Mouse (Mus musculus) urinary bladder, postnatal 25 days (tissue): Measurements from ENCODE around the gene Lgals8.
"Not testable (repeated sequence)": the region's sequence is repeated elsewhere in the genome, so short reads cannot be mapped to it uniquely, and the experiment has no call there.

Source experiments
- DNase-seq: peaks from one replicate; pipeline ENCODE4 v3.0.0; 2022; ENCODE audit warnings: low spot score

The Lgals8 gene

DNA sequence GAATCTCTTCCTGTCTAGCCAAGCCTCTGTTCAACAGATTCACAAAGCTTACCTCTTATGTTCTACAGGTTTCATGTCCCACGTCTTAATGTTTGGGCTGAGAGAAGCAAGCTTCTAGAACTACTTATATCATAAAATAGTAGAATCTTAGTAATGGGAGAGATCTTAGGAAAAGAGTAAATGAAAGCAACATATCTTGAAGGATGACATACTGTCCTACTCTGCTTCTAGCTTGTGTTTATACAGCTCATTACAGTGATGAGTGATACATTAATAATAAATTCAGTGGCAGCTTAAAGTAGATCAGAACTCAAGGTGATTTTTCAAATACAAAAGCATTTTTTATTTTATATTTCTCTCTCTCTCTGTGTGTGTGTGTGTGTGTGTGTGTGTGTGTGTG, at the start of gene Lgals8:
TSS of gene Lgals8 (minus strand) at position 101 of the 400 bp plus-strand sequence.
- no peak for DNase-seq

DNA sequence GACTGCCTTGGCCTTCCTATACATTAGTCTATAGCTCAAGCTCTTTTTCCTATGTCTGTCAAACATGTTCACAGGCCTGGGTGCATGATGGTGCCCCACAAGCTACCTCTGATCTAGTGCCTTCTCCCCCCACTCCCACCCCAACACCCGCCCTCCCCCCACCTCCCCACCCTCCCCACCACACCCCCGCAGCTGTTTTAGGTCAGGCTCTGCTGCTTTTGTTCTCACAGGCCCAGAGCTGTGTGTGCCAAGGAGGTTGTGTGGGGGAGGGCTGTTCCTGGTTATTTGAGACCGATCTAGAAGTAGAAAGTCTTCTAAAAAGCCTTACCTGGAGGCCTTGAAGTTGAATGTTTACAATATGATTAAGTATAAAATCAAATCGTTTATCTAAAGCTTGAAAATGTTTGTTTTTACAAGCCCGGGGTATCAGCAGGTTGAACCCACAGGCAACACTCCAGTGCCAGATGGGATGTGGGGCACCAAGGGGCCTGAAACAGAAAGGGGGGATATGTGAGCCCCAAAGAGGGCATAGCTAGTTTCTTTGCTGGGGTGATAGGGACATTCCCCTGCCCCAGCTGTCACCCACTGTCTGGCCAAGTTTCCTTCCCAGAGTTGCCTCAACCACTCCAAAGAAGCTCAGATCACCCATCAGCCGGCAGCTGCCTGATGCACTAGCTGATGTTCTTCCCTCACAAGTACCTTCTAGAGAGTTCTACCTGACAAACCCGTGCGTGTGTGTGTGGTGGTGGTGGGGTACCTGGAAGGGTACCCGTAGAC, 46.6 kb upstream of the Lgals8 start:
- DNase-seq: no peak

DNA sequence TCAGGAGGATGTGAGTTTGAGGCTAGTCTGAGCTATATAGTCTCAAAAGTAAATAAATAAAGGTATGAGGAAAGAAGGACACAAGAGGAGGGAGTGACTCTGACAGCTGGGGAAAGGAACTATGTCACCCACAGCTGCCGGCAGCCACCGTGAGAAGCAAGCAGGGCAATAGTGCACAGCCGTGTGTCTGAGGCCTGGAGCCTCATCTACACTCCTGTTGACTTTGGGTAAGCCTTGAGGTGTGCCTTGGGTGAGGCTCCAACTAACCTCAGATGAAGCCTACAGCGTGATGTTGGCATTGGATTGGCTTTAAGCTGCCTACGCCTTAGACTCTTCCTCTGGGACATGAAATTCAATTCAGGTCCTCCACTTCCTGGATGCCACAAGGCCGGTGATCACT, 45.3 kb upstream of the Lgals8 start:
- DNase-seq: no peak

DNA sequence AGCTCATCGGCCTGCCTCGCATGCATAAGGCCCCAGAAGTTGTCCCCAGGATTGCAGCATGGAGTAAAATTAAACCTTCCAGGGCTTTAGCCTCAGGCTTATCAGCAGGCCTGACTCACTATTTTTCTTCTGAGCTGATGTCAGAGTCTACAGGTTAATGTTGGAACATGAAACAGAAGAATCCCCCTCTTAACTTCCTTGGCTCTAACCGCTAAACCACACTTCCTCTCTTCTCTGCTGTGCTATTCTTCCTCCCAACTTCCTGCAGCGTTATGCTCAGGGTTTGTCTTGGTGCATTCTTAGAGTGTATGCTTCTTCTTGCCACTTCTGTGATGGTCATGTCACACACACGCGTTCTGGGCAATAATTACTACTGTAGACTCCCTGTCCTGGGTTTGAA, 42.7 kb upstream of the Lgals8 start:
- DNase-seq: no peak

DNA sequence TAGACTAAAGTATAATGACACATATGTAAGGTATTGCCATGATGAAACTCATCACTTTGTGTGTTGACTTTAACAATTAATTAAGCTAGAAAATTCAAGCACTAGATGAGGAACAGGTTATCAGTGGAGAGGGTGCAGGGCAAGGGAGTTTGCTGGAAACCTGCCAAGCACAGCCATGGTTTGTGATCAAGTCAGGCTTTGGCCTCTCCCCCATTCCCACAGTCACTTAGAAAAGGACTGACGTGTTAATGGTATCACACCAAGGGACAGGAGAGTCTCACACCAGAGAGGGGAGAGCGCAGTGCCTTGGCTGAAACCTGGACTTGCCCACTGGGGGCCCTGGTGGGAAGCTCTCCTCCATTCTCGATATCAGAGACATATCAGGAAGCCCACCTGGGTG, 40.6 kb upstream of the Lgals8 start:
- DNase-seq: no peak

DNA sequence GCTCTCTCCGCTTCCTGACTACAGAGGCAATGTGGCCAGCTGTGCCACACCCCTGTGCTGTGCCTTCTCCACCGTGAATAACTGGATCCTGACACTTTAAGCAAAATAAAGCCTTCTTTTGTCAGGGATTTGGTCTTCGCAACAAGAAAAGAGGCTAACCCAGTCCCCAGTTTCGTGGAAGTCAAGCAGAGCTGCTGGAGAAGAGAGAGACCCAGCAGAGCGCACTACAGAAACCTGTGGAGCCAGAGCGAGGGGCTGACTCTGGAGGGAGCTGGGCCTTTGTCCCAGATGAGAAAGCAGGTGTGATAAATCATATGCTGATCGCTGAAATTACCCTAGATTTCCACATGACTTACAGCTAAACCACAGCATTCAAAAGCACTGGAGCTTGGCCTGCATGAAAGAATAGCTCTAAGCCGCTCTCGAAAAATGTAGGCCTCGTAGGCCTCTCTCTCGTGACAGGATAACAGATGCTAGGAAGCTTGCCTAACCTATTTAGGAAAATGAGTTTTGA, 38.6 kb upstream of the Lgals8 start:
- no peak for DNase-seq

DNA sequence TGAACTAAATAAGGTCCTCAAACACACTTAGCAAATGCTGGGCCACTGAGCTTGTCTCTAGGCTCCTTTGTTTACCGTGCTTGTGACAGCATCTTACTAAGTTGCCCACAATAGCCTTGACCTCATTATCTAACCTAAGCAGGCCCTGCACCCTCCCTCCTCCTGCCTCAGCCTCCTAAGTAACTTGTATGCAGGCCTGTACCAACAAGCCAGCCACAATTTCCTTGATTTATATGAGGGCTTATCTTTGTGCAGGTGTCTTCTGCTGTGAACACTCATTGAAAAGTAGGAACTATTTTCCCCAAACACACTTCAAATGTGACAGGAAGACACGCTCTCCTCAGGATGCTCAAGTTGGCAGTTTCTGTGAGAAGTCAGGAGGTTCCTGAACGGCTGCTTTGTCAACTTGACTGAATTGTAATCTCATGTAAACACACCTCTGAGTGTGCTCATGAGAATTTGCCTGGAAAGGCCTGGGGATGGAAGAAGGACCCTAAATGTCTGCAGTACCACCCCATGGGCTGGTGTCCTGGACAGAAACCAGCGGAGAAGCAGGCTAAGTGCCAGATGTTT, 38.0 kb upstream of the Lgals8 start:
- DNase-seq: no peak

DNA sequence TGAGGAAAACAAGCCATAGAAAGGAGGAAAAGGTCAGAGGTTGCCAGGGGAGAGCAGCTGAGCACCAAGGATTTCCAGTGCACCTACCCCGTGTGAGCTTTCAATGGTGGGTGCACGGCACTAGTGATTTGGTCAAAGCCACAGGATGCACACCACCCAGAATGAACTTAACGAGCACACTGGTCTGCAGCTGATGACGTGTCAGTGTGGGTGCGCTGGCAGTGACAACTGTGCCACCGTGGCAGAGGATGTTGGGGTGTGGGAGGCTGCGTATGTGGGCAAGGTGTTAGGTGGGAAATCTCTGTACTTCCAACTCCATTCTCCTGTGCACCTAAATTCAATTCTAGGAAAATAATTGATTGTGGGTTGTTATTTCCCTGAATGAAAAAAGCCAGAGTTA, 34.4 kb upstream of the Lgals8 start:
- no peak for DNase-seq

DNA sequence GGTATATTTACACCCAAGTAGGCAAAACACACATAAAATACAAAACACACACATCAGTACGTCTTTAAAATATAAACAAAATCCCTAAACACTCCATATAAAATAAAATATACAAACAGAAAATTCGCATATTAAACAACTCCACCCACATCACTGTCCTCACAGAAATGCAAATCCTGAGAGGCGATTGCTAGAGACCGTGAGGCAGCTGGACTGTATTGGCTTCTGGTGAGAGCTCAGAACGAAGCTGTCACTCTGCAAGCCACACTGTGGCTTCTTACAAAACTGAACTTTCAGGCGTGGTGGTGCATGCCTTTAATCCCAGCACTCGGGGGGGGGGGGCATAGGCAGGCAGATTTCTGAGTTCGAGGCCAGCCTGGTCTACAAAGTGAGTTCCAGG, 33.1 kb upstream of the Lgals8 start:
- DNase-seq: no peak

DNA sequence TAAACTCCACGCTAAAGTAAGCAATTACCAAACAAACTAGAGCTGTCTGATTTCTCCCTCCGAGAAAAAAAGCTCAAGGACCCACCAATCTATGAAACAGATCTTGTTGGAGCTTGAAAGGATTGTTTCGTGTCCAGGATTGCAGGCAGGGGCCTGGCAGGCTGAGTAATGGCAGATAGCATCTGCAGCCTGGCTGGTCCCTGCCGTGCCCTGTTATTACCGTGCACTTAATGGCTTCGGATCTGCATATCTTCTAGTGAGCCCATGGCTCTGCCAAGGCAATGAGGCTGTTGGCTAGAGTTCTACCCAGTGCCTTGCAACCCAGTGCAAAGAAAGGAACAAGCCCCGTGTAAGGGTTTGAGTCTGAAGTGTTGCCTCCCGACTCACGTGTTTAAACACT, 30.0 kb upstream of the Lgals8 start:
- no peak for DNase-seq

DNA sequence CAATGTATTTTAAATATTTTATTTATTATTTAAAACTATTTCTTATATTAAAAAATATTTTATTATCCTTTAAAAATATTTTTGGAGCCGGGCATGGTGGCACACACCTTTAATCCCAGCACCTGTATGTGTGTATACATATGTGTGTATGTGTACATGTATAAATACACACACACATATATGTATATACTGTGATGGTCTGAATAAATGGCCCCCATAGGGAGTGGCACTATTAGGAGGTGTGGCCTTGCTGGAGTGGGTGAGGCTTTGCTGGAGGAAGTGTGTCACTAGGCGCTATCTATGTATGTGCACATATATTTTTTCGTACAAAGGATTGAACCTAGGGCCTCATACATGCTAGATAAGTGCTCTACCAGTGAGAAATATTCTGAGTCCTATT, 27.8 kb upstream of the Lgals8 start:
- DNase-seq: no peak

DNA sequence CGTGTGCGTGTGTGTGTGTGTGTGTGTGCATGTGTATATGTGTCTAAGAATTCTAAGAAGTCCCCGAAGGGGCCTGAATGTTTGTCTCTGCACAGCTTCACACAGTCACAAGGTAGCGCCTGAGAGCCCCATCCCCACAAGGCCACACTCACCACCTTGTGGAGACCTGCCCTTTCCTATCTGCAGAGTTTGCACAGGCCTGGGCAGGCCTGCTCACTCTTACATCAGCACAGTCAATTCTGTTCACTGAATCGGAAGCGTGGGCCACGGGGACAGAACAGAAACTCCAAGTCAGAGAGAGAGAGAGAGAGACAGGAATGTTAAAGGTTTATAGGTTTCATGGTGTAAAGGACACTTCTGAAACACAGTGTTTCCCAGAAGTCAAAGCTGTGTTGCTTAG, 20.9 kb upstream of the Lgals8 start:
- peak; percentile 41 for DNase-seq

DNA sequence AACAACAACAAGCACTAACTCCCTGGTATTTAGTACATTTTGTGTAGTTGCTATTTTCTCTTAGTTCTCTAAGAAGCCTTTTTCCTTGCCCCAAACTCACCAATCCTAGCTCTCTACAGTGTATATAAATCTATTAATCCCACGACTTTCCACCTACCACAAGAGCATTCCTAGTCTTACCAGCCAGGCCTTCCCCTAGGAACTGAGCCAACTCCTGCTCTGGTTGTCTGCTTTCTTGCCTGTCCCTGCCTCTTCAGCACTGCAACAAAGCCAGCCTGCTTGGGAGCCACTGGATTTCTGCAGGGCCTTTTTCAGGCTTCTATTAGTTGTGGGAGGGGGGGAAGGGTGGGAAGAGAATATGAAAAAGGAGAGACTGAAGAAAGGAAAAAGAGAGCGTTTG, 20.5 kb upstream of the Lgals8 start:
- DNase-seq: no peak

DNA sequence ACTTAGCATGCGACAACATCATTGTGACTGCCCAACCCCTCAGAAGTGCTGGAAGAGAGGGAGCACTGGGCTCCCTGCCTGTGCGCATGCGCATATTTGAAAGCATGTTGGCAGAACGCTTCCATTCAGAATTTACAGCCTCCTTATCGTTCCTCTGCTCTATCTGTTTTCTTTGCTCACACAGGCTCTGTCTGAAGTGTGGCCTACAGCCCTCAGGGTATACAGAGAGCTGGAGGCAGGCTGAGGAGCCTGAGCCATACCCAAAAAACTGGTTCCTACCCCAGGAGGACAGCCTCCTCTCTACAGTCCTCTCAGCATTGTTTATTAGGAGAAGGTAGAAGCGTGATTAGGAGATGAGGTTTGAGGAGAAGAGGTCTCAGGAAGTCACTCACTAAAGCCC, 15.1 kb upstream of the Lgals8 start:
- DNase-seq: no peak

DNA sequence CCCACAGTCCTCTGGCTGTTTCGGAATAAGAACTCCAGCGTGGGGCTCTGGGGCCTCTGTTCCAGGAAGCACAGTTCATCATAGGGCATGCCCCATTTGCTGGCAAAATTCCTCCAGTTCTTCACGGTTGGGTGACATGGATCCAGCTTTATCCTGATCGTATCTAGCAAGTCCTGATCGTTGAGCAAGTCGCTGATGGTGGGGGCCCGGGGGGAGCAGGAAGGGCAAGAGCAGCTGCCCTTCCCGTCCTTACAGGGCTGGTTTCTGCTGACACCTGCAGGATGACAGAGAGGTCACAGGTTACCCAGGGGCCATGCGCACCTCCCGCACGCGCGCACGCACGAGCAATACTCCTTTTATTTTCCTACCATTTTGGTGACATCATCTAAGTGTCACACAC, 13.6 kb upstream of the Lgals8 start:
- DNase-seq: no peak

DNA sequence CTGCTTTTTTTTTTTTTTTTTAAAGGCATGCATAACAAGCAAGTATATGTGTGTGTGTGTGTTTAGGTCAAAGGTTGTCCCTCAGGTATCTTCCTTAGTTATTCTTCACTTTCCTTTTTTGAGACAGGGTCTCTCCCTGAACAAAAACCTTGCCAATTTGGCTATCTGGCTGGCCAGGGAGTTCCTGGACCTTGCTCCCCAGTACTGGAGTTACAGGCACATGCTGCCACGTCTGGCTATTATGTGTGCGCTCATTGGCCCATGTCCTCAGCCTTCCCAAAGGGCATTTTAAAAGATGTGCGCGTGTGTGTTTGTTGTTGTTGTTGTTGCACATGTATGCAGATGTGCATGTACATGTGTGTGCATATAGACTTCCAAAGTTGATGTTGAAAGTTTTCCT, 12.1 kb upstream of the Lgals8 start:
- DNase-seq: no peak

DNA sequence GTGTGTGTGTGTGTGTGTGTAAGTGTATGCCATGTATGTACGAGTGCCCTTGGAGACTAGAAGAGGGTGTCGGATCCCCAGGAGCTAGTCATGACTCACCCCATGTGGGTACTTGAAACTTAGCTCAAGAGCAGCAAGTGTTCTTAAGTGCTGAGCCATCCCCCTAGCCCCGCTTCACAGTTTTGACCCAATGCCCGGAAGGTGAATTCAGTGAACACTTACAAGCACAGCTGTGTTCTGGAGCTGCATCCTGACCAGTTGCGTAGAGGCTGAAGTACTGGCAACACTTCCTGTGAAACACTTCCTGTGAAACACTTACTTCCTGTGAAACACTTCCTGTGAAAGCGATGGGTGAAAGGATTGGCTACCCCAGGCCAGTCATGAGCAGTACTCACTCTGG, 10.5 kb upstream of the Lgals8 start:
- DNase-seq: no peak

DNA sequence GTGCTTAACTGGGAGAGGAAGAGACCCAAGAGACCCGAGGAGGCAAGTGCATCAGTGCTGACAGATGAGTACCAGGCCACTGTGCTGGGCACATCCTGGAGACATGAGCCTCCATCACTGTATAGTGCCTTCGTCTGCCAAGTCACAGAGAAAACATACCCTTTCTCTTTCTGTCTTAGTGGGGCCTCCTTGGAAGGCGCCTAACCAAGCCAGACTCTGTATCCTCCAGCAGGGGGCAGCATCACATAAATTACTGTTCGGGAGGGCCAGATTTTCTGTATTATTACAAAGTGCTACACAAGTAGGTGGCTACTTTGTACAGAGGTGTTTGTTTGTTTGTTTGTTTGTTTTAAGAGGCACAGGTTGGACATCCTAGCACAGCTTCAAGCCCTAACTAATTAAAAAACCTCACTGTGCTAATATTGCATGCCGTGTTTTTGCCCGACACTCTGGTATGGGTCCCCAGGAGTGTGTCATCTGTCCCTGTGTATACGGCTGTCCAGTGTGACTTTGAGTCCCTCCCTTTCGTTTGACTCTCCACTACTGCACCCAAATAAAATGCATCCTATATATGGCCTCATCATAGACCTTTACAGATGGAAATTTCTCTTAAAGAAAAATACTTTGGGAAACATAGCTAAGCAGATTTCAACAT, 9.1 kb upstream of the Lgals8 start:
- peak; percentile 75 for DNase-seq

DNA sequence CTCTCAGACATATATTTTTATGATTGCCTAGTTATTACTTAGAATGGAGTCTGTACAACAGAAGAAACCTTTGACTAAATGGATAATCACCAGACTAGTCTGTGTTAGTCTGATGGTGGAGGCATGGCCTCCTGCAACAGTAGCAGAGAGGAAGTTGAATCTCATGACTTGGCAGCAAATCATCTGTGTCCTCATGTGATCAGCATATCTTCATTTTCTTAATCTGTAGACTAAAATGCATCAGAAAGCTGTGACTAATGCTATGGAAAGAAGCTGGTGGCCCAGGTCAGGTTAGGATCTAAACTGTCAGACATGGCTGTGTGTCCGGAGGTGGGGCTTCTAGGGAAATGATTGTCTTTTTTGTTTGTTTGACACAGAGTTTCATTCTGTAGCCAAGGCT, 3.7 kb upstream of the Lgals8 start:
- no peak for DNase-seq

DNA sequence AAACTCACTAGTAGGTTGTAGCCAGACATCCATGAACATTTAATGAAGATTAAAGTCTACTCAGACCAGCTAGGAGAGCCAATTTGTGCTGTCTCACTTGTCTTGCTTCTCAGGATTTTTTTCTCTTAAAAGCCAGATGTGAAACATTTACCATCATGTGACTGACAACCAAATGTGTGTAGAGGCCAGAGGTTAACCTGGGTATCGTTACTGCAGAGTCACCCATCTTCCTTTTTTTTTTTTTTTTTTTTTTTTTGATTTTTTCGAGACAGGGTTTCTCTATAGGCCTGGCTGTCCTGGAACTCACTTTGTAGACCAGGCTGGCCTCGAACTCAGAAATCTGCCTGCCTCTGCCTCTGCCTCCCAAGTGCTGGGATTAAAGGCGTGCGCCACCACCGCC, 585 bp downstream of the Lgals8 start:
- DNase-seq: not testable (repeated sequence)

DNA sequence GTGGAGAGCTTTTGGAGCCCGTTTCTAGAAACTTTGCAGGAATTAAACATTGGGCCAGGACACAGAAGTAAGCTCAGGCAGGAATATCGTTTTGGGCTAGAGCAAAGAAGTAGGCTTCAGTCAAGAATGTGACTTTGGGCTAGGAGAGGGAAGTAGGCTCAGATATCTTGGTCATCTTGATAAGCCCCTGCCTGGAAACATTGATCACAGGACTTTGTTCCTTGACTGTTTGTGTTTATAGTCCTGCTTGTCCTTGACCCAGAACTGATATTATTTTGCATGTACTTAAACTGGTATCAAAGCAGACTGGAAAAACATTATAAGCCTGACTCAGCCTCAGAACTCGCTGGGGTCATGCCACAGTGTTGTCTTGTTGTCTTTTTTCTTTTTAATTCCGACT, 2.1 kb downstream of the Lgals8 start:
- DNase-seq: no peak

DNA sequence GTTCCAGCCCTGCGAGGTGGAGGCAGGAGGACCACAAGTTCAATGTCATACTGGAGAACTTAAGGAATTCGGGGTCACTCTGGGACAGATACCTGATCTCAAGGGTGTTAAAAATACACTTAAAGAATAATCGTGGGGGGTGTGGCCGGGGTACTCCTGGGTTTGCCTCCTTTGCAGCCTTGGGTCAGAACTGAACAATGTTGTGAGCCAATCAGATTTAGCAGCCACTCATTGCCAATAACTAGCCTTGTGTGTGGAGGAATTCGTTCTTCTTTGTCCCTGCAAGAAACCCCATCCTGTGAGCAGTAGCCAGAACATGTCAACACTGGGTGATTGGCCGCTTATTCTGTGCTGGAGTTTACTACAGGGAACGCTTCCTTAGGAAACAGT, 3.0 kb downstream of the Lgals8 start:
- no peak for DNase-seq
